Mouse (Mus musculus) CH12.LX (cell line): ENCODE results near the gene Fgfr2. TPM values are rescaled to one million over a fixed set of nuclear protein-coding genes. Genes with fewer than 3 reads are reported as not detected.

ENCODE experiments used
- DNase-seq: peaks from one replicate; pipeline ENCODE4 v3.0.0-alpha.2; 2013; ENCODE audit errors: extremely low read depth
- H3K27ac ChIP-seq: 2 replicates; pipeline ENCODE4 v1.5.1; 2012; ENCODE audit warnings: low read depth, mild to moderate bottlenecking, control low read depth, moderate library complexity; ENCODE audit not compliant: insufficient read depth
- H3K27me3 ChIP-seq: replicated peaks from 2 replicates; pipeline ENCODE3; 2012; ENCODE audit warnings: inconsistent platforms
- H3K36me3 ChIP-seq, 2 experiments: replicated peaks in 1 of 2; 2 replicates each; pipeline versions ENCODE3 to v1.6.1; 2012; ENCODE audit warnings: inconsistent platforms in 1 of 2, low read length in 1 of 2, mild to moderate bottlenecking in 1 of 2, mixed read lengths in 1 of 2, moderate library complexity in 1 of 2; ENCODE audit not compliant: control insufficient read depth in 1 of 2, insufficient read depth in 1 of 2
- H3K4me1 ChIP-seq, 2 experiments: 2 replicates each; pipeline ENCODE4 v1.6.1; 2012; ENCODE audit warnings: inconsistent platforms in 1 of 2, moderate library complexity in 1 of 2; ENCODE audit not compliant: insufficient read depth in 2 of 2, control insufficient read depth in 1 of 2
- H3K4me2 ChIP-seq: 2 replicates; pipeline ENCODE4 v1.6.1; 2012; ENCODE audit warnings: low read depth, mild to moderate bottlenecking, control low read depth; ENCODE audit not compliant: poor library complexity, insufficient read depth, severe bottlenecking
- H3K4me3 ChIP-seq, 3 experiments: fragments of 150-350 bp in 1 of 3; sonication (generic) in 1 of 3; replicated peaks in 1 of 3; 2 replicates each; pipeline versions ENCODE3 to v1.5.1; 2011 to 2012; ENCODE audit warnings: low read depth in 2 of 3, low read length in 2 of 3, mild to moderate bottlenecking in 2 of 3, moderate library complexity in 2 of 3, control low read depth in 1 of 3, improper control_type of control experiment in 1 of 3, inconsistent platforms in 1 of 3, mixed read lengths in 1 of 3; ENCODE audit not compliant: poor library complexity in 1 of 3
- H3K79me2 ChIP-seq: replicated peaks from 2 replicates; pipeline ENCODE4 v1.6.1; 2012; ENCODE audit warnings: mild to moderate bottlenecking, moderate library complexity; ENCODE audit not compliant: control insufficient read depth, poor library complexity, insufficient read depth, severe bottlenecking; ENCODE audit errors: extremely low read depth
- H3K9ac ChIP-seq: 2 replicates; pipeline ENCODE4 v1.6.1; 2012; ENCODE audit warnings: low read depth, mild to moderate bottlenecking, control low read depth, moderate library complexity; ENCODE audit not compliant: insufficient read depth
- H3K9me3 ChIP-seq: replicated peaks from 2 replicates; pipeline ENCODE3; 2012; ENCODE audit warnings: low read length, inconsistent platforms, mixed read lengths
- BHLHE40 ChIP-seq: IDR thresholded peaks from 2 replicates; pipeline ENCODE4 v1.6.1; 2011; ENCODE audit warnings: mild to moderate bottlenecking, low read depth, low read length, improper control_type of control experiment
- CHD1 ChIP-seq: IDR thresholded peaks from 2 replicates; pipeline ENCODE4 v1.6.1; 2012; ENCODE audit warnings: low read depth, low read length, improper control_type of control experiment, inconsistent platforms
- CHD2 ChIP-seq: IDR thresholded peaks from 2 replicates; pipeline ENCODE4 v1.6.1; 2011; ENCODE audit warnings: low read length, improper control_type of control experiment
- CTCF ChIP-seq, 2 experiments: IDR thresholded peaks in 1 of 2; conservative IDR thresholded peaks in 1 of 2; 2 replicates each; pipeline ENCODE4 v1.5.1; 2011 to 2012; ENCODE audit warnings: low read depth in 2 of 2, low read length in 2 of 2, improper control_type of control experiment in 1 of 2, inconsistent platforms in 1 of 2, mild to moderate bottlenecking in 1 of 2, moderate library complexity in 1 of 2
- E2F4 ChIP-seq: IDR thresholded peaks from 2 replicates; pipeline ENCODE4 v1.6.1; 2011; ENCODE audit warnings: low read depth, low read length, improper control_type of control experiment; ENCODE audit not compliant: insufficient replicate concordance
- ELF1 ChIP-seq: IDR thresholded peaks from 2 replicates; pipeline ENCODE4 v1.6.1; 2014; ENCODE audit warnings: low read depth, mild to moderate bottlenecking, inconsistent platforms, low read length, improper control_type of control experiment
- ETS1 ChIP-seq: conservative IDR thresholded peaks from 2 replicates; pipeline ENCODE4 v1.6.1; 2012; ENCODE audit warnings: low read depth, mild to moderate bottlenecking, inconsistent platforms, low read length, improper control_type of control experiment, moderate library complexity
- GABPA ChIP-seq: IDR thresholded peaks from 2 replicates; pipeline ENCODE4 v1.6.1; 2012; ENCODE audit warnings: low read depth, low read length, improper control_type of control experiment, inconsistent platforms; ENCODE audit not compliant: insufficient replicate concordance
- HCFC1 ChIP-seq: IDR thresholded peaks from 2 replicates; pipeline ENCODE4 v1.6.1; 2012; ENCODE audit warnings: low read depth, mild to moderate bottlenecking, inconsistent platforms, low read length, improper control_type of control experiment
- JUN ChIP-seq: IDR thresholded peaks from 2 replicates; pipeline ENCODE4 v1.6.1; 2011; ENCODE audit warnings: low read depth, mild to moderate bottlenecking, low read length, improper control_type of control experiment, moderate library complexity; ENCODE audit not compliant: insufficient read depth
- KAT2A ChIP-seq: IDR thresholded peaks from 2 replicates; pipeline ENCODE4 v1.6.1; 2012; ENCODE audit warnings: low read length, improper control_type of control experiment, inconsistent platforms; ENCODE audit not compliant: insufficient replicate concordance
- MAFK ChIP-seq: IDR thresholded peaks from 2 replicates; pipeline ENCODE4 v1.6.1; 2011; ENCODE audit warnings: low read length, improper control_type of control experiment; ENCODE audit not compliant: insufficient replicate concordance
- MAX ChIP-seq: IDR thresholded peaks from 2 replicates; pipeline ENCODE4 v1.6.1; 2011; ENCODE audit warnings: low read length, improper control_type of control experiment
- MAZ ChIP-seq: IDR thresholded peaks from 2 replicates; pipeline ENCODE4 v1.6.1; 2012; ENCODE audit warnings: low read depth, mild to moderate bottlenecking, inconsistent platforms, low read length, improper control_type of control experiment, moderate library complexity
- MEF2A ChIP-seq: IDR thresholded peaks from 2 replicates; pipeline ENCODE4 v1.6.1; 2014; ENCODE audit warnings: low read depth, mild to moderate bottlenecking, inconsistent platforms, low read length, improper control_type of control experiment, borderline replicate concordance
- MYC ChIP-seq: IDR thresholded peaks from 2 replicates; pipeline ENCODE4 v1.6.1; 2011; ENCODE audit warnings: low read depth, mild to moderate bottlenecking, improper control_type of control experiment, low read length
- NRF1 ChIP-seq: IDR thresholded peaks from 2 replicates; pipeline ENCODE4 v1.6.1; 2014; ENCODE audit warnings: low read depth, mild to moderate bottlenecking, inconsistent platforms, low read length, improper control_type of control experiment, moderate library complexity
- PAX5 ChIP-seq: IDR thresholded peaks from 2 replicates; pipeline ENCODE4 v1.6.1; 2012; ENCODE audit warnings: low read length, inconsistent platforms, mixed read lengths
- POLR2AphosphoS2 ChIP-seq: IDR thresholded peaks from 2 replicates; pipeline ENCODE4 v1.6.1; 2011; ENCODE audit warnings: low read depth, low read length, improper control_type of control experiment
- RAD21 ChIP-seq: IDR thresholded peaks from 2 replicates; pipeline ENCODE4 v1.6.1; 2011; ENCODE audit warnings: low read depth, mild to moderate bottlenecking, low read length, improper control_type of control experiment, moderate library complexity
- SIN3A ChIP-seq: IDR thresholded peaks from 2 replicates; pipeline ENCODE4 v1.6.1; 2012; ENCODE audit warnings: low read length, improper control_type of control experiment, inconsistent platforms
- TBP ChIP-seq: conservative IDR thresholded peaks from 2 replicates; pipeline ENCODE4 v1.6.1; 2011; ENCODE audit warnings: low read depth, low read length, improper control_type of control experiment
- TCF12 ChIP-seq: IDR thresholded peaks from 2 replicates; pipeline ENCODE4 v1.6.1; 2014; ENCODE audit warnings: low read depth, mild to moderate bottlenecking, inconsistent platforms, low read length, improper control_type of control experiment
- UBTF ChIP-seq: IDR thresholded peaks from 2 replicates; pipeline ENCODE4 v1.6.1; 2012; ENCODE audit warnings: low read depth, mild to moderate bottlenecking, inconsistent platforms, low read length, improper control_type of control experiment, moderate library complexity
- USF2 ChIP-seq: conservative IDR thresholded peaks from 2 replicates; pipeline ENCODE4 v1.6.1; 2011; ENCODE audit warnings: low read depth, low read length, improper control_type of control experiment
- ZC3H11A ChIP-seq: IDR thresholded peaks from 2 replicates; pipeline ENCODE4 v1.6.1; 2012; ENCODE audit warnings: low read depth, mild to moderate bottlenecking, inconsistent platforms, low read length, improper control_type of control experiment
- ZKSCAN1 ChIP-seq: IDR thresholded peaks from 2 replicates; pipeline ENCODE4 v1.6.1; 2012; ENCODE audit warnings: low read depth, inconsistent platforms, low read length, improper control_type of control experiment, borderline replicate concordance
- ZMIZ1 ChIP-seq: IDR thresholded peaks from 2 replicates; pipeline ENCODE4 v1.6.1; 2012; ENCODE audit warnings: low read depth, mild to moderate bottlenecking, inconsistent platforms, low read length, improper control_type of control experiment
- dilution Hi-C: fragments of 300-500 bp; cut with MboI; formaldehyde crosslinking; loops from 2 replicates; pipeline ENCODE4 v1.14.3; 2020; ENCODE audit warnings: low sequenced_read_pairs; ENCODE audit not compliant: extremely low pct_unique_long_range_greater_than_20kb, extremely low pct_ligation_motif_present
- in situ Hi-C: fragments of 300-500 bp; cut with MboI; formaldehyde crosslinking; loops from 3 replicates; pipeline ENCODE4 v1.14.3; 2019; ENCODE audit warnings: low sequenced_read_pairs, low pct_ligation_motif_present, low pct_unique_long_range_greater_than_20kb, mixed read lengths
- polyA plus RNA-seq: library from polyadenylated mRNA; unstranded; fragments of >175 nt; gene quantifications from 2 replicates; pipeline ENCODE4 v1.2.1, GENCODE M21; 2012; ENCODE audit warnings: low read depth; ENCODE audit not compliant: insufficient read length
- total RNA-seq, 2 experiments: library from RNA; depleted of rRNA; stranded (reverse); fragments of 300-350 nt in 1 of 2; fragments of >200 nt in 1 of 2; gene quantifications; 2 replicates each; pipeline ENCODE4 v1.2.3; 2012 to 2014

Fgfr2 gene
- total and polyA plus RNA-seq, 3 experiments = not detected

- Histone ChIP-seq H3K4me2 (no peak overlapping the region), H3K9ac (no peak overlapping the region), H3K79me2 (no peaks in the 10 kb centered on the region), H3K27ac (no peak overlapping the region), H3K4me3 (no peak overlapping the region), H3K4me1 (no peaks in the 10 kb centered on the region), H3K36me3 (no peaks in the 10 kb centered on the region), H3K27me3 (peaks cover 67% of the 10 kb centered on the region), H3K9me3 (peaks cover 4% of the 10 kb centered on the region)
- TF ChIP-seq JUN (no peak), CTCF (conservative IDR thresholded peaks at IDR 0.05 in 1 of 2, IDR thresholded peaks at IDR 0.05 in 1 of 2; ENCODE audit: low read depth in 2 of 2, low read length in 2 of 2) (no peak), ZMIZ1 (no peak), ZKSCAN1 (no peak), CHD1 (no peak), HCFC1 (no peak), TCF12 (no peak), NRF1 (no peak), UBTF (no peak), E2F4 (no peak), MEF2A (no peak), MAFK (no peak), PAX5 (no peak), ELF1 (no peak), CHD2 (no peak), KAT2A (no peak), RAD21 (no peak), POLR2AphosphoS2 (no peak), ZC3H11A (no peak)
- dilution Hi-C loops (no loop called here), in situ Hi-C loops (no loop called here)
- DNase-seq = no peak
Observed at GRCm38 (mm10) chr7:130935421-130935792, 2187.7 kb downstream of the Fgfr2 start.

GRCm38 (mm10) chr7:130934654-130935053, 2188.5 kb downstream of the Fgfr2 start:
- Histone ChIP-seq H3K27me3 (peaks cover 64% of the 10 kb centered on the region), H3K9me3 (peaks cover 4% of the 10 kb centered on the region), H3K9ac (no peak overlapping the region), H3K4me1 (no peaks in the 10 kb centered on the region), H3K27ac (no peak overlapping the region), H3K4me3 (no peak overlapping the region), H3K36me3 (no peaks in the 10 kb centered on the region), H3K4me2 (no peak overlapping the region), H3K79me2 (no peaks in the 10 kb centered on the region)
- no peak for TF ChIP-seq ETS1
- TF ChIP-seq UBTF = no peak
- no peak for TF ChIP-seq CTCF (conservative IDR thresholded peaks at IDR 0.05 in 1 of 2, IDR thresholded peaks at IDR 0.05 in 1 of 2; ENCODE audit: low read depth in 2 of 2, low read length in 2 of 2)
- TF ChIP-seq CHD2 = no peak
- no peak for TF ChIP-seq CHD1
- TF ChIP-seq ZKSCAN1 = no peak
- no peak for TF ChIP-seq E2F4
- no peak for TF ChIP-seq MAX
- no peak for TF ChIP-seq USF2
- TF ChIP-seq MYC = no peak
- TF ChIP-seq MAZ = no peak
- no peak for TF ChIP-seq BHLHE40
- TF ChIP-seq TBP = no peak
- TF ChIP-seq NRF1 = no peak
- TF ChIP-seq GABPA = no peak
- TF ChIP-seq SIN3A = no peak
- in situ Hi-C loops (no loop called here), dilution Hi-C loops (no loop called here)
- no peak for DNase-seq
